Mouse (Mus musculus): ENCODE data around the gene Pex6.

DNA sequence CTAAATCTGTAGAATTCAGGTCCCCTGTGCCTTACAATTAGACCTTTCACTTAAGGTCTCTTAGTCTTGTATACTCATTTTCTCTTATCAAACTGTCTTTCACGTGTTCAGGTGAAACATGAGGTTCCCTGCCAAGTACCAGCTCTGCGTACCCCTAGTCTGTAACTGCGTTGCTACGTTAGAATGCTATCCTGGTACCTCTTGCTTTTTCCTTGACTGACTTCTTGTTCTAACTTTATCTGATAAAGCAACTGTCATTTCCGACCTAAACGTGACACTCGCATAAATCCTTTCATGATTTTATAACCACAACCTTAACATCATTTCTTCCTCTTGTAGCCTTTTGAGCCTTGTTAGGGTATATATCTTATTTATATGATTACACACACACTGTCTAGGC lies 1.2 kb downstream of the Pex6 start:
- TF ChIP-seq CTCF (IDR thresholded peaks at IDR 0.05; ENCODE audit: control insufficient read depth, insufficient read depth, insufficient replicate concordance, low read depth, low read length) (no peak), POLR2A (IDR thresholded peaks at IDR 0.05; ENCODE audit: control insufficient read depth, low read depth, low read length) (no peak)
